Mouse (Mus musculus) CD8-positive naive resting alpha-beta T cell, adult 57 days (primary cell): Measurements from ENCODE around the gene Cd6. TPM values are rescaled to one million over a fixed set of nuclear protein-coding genes. Genes with fewer than 3 reads are reported as not detected.

Experiments
- total RNA-seq: library from RNA; stranded (reverse); gene quantifications from one replicate; pipeline ENCODE4 v1.2.4, GENCODE M21; 2023

Gene Cd6
- total RNA-seq: 177 TPM

GRCm38 (mm10) chr19:10829436-10830175 lies at the start of gene Cd6:
Gene Cd6, minus strand, starts transcription at chr19:10830058.

GRCm38 (mm10) chr19:10869886-10870527 lies 40.1 kb upstream of the Cd6 start, which contains the start of gene Tmem132a:
Gene Tmem132a, minus strand, starts transcription at chr19:10869940.

GRCm38 (mm10) chr19:10839010-10839892 lies 9.4 kb upstream of the Cd6 start, which contains the start of gene Slc15a3:
Gene Slc15a3, plus strand, starts transcription at chr19:10839727.

Other genes starting within 250 kb of the Cd6 start
- gene Ddb1, start 224.7 kb downstream of the Cd6 start, total RNA-seq: 211 TPM
- gene Tkfc, start 224.4 kb downstream of the Cd6 start, total RNA-seq: 7.0 TPM
- 7.6 TPM for gene Vwce, start 195.8 kb downstream of the Cd6 start, total RNA-seq
- not detected for gene Pga5, start 152.0 kb downstream of the Cd6 start, total RNA-seq
- 18.1 TPM for gene Vps37c, start 141.3 kb downstream of the Cd6 start, total RNA-seq
- 143 TPM for gene Cd5, start 91.1 kb downstream of the Cd6 start, total RNA-seq
- gene Slc15a3, start 9.7 kb upstream of the Cd6 start, total RNA-seq: 4.6 TPM
- gene Tmem132a, start 39.9 kb upstream of the Cd6 start, total RNA-seq: 0.12 TPM
- gene Tmem109, start 51.9 kb upstream of the Cd6 start, total RNA-seq: 24.1 TPM
- gene Prpf19, start 65.2 kb upstream of the Cd6 start, total RNA-seq: 92.4 TPM
- gene Zp1, start 90.6 kb upstream of the Cd6 start, total RNA-seq: not detected
- gene Ptgdr2, start 107.1 kb upstream of the Cd6 start, total RNA-seq: not detected
- gene Ccdc86, start 119.2 kb upstream of the Cd6 start, total RNA-seq: 29.4 TPM
- not detected for gene Ms4a10, start 144.6 kb upstream of the Cd6 start, total RNA-seq
- not detected for gene Ms4a15, start 163.2 kb upstream of the Cd6 start, total RNA-seq
- gene Ms4a18, start 188.0 kb upstream of the Cd6 start, total RNA-seq: not detected